Mouse (Mus musculus) cerebellum, adult 2 months (tissue): Measurements from ENCODE around the gene Ypel1. TPM values are rescaled to one million over a fixed set of nuclear protein-coding genes. Genes with fewer than 3 reads are reported as not detected.

Source experiments
- DNase-seq, 2 experiments: peaks; one replicate each; pipeline ENCODE4 v3.0.0; 2021
- H3K27ac ChIP-seq: fragments of 200-500 bp; 2 replicates; pipeline ENCODE4 v1.5.1; 2012; ENCODE audit warnings: low read length, control low read depth, inconsistent platforms; ENCODE audit not compliant: insufficient read depth
- H3K27me3 ChIP-seq: fragments of 200-500 bp; 2 replicates; pipeline ENCODE4 v1.6.1; 2012; ENCODE audit warnings: inconsistent platforms, mild to moderate bottlenecking, low read length, moderate library complexity; ENCODE audit not compliant: control insufficient read depth, insufficient read depth
- H3K4me1 ChIP-seq: fragments of 200-500 bp; 2 replicates; pipeline ENCODE4 v1.6.1; 2011; ENCODE audit warnings: low read length; ENCODE audit not compliant: control insufficient read depth, insufficient read depth
- H3K4me3 ChIP-seq: fragments of 200-500 bp; replicated peaks from 2 replicates; pipeline ENCODE3; 2011; ENCODE audit warnings: mild to moderate bottlenecking, low read depth, low read length, control low read depth; ENCODE audit not compliant: insufficient read depth
- CTCF ChIP-seq: fragments of 200-500 bp; IDR thresholded peaks from 2 replicates; pipeline ENCODE4 v1.5.1; 2011; ENCODE audit warnings: low read depth, mild to moderate bottlenecking, control low read depth, low read length, moderate library complexity, borderline replicate concordance; ENCODE audit not compliant: insufficient read depth
- POLR2A ChIP-seq: fragments of 200-500 bp; IDR thresholded peaks from 2 replicates; pipeline ENCODE4 v1.6.1; 2011; ENCODE audit warnings: low read length, control low read depth, borderline replicate concordance; ENCODE audit not compliant: insufficient read depth
- WGBS: fragments of 180-500 bp; shearing (Covaris S2); methylation state at CpG from one replicate; pipeline ENCODE4 v1.1.7; 2018; 5-methylcytosine and 5-hydroxymethylcytosine counted together
- polyA plus RNA-seq: library from polyadenylated mRNA; depleted of rRNA; stranded (reverse); fragments of >200 nt; gene quantifications from 2 replicates; pipeline ENCODE4 v1.2.3, GENCODE M21; 2012

The Ypel1 gene
- polyA plus RNA-seq, 1 experiment: 2.2 TPM

DNA sequence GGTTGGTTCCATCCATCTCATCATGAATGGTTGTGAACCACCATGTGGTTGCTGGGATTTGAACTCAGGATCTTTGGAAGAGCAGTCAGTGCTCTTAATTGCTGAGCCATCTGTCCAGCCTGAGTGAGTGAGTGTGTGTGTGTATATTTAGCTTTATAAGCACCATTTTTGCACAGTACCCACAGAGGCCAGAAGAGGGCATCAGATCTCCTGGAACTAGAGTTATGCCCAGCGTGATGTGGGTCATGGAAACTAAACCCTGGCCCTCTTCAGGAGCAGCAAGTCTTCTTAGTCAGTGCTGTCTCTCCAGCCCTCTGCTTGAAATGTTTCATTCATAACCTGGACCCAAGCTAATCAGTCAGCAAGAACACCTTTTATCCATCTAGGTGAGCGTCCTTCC is 6.8 kb downstream of the Ypel1 start:
- DNase-seq: no peak
- H3K27me3 ChIP-seq: no peaks in the 10 kb centered on the region
- no peak for TF ChIP-seq CTCF
- H3K27ac ChIP-seq: no peak overlapping the region
- WGBS: 92% methylated on average over 2 of the region's 2 CpGs
- H3K4me1 ChIP-seq: no peaks in the 10 kb centered on the region; the same call in 1 of the 2 replicates
- H3K4me3 ChIP-seq: no peak overlapping the region

DNA sequence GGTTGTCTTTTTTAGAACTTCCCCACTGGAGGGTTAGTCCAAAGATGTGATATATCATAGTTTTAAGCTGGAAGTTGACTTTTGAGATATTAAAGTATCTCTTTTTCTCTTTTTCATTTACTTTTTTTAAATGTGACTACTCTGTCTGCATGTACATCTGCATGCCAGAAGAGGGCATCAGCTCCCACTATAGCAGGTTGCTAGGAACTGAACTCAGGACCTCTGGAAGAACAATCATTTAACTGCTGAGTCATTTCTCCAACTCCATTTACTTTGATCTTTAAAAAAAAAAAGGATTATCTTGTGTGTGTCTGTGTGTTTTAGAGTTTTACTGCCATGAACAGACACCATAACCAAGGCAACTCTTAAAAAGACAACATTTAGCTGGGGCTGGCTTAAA is 7.4 kb downstream of the Ypel1 start:
- H3K4me3 ChIP-seq: no peak overlapping the region
- TF ChIP-seq CTCF: no peak
- TF ChIP-seq POLR2A: no peak
- DNase-seq: no peak
- H3K27ac ChIP-seq: no peak overlapping the region
- no peaks in the 10 kb centered on the region for H3K27me3 ChIP-seq
- no peaks in the 10 kb centered on the region; the same call in 1 of the 2 replicates for H3K4me1 ChIP-seq

- Histone ChIP-seq H3K27ac (no peak overlapping the region), H3K27me3 (no peaks in the 10 kb centered on the region), H3K4me3 (no peak overlapping the region), H3K4me1 (no peaks in the 10 kb centered on the region; the same call in 1 of the 2 replicates)
- no peak for DNase-seq
- 46% methylated on average over 7 of the region's 7 CpGs for WGBS
- no peak for TF ChIP-seq CTCF
- TF ChIP-seq POLR2A: no peak
These were observed 8.6 kb downstream of the Ypel1 start for GRCm38 (mm10) chr16:17078101-17078500.

DNA sequence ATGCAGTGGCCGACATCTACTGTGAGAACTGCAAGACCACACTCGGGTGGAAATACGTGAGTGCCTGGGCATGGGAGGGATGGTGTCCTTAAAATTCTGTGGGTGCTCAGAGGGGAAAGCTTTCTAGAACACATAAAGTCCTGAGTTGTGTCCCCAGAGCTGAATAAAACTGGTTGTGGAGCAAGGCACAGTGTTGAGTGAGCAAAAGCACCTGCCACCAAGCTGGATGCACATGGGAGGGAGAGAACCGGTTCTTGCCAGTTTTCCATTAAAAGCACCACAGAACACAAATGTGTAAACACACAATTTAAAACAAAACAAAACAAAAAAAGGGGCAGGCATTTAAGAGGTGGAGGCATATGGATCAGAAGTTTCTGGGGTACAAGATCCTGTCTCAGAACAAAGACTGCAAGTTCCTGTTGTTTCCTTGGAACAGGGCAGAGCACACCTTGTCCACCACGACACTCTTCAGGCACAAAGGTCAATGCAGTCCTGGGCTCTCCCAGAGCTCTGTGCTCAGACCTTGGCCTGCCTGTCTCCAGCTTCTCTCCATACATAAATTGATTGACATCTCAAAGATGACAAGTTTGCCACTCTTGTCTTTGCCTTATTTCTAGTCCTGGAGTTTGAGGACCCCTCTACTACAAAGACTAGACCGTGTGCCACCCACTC is 12.8 kb downstream of the Ypel1 start:
- Histone ChIP-seq H3K27ac (no peak overlapping the region), H3K4me3 (no peak overlapping the region), H3K27me3 (no peaks in the 10 kb centered on the region), H3K4me1 (no peaks in the 10 kb centered on the region; the same call in 1 of the 2 replicates)
- no peak for DNase-seq
- WGBS: 85% methylated on average over 6 of the region's 6 CpGs
- no peak for TF ChIP-seq POLR2A
- no peak for TF ChIP-seq CTCF

- DNase-seq: no peak
- no peaks in the 10 kb centered on the region for H3K27me3 ChIP-seq
- no peak overlapping the region for H3K27ac ChIP-seq
- WGBS: 91% methylated on average over 4 of the region's 4 CpGs
- H3K4me3 ChIP-seq: no peak overlapping the region
- no peaks in the 10 kb centered on the region; the same call in 1 of the 2 replicates for H3K4me1 ChIP-seq
- TF ChIP-seq CTCF: no peak
- TF ChIP-seq POLR2A: no peak
These were observed 16.1 kb downstream of the Ypel1 start for GRCm38 (mm10) chr16:17085636-17086035.

DNA sequence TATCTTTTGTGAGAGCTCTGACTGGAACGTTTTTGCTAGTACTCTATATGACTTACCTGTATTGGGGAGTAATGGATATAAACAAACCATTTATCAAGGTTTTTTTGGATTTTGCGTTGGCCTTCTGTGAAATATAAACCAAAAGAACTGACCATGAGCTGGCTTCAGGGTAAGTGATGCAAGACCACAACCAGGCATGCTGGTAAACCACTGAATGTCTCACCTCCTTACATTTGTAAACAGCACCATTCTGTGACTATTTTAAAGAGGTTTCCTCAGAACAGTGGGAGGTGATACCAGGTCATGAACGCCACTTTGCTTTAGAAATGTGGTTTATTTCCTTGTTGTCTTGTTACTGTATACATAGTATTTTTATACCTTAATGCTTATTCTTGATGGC is 16.7 kb downstream of the Ypel1 start:
- Histone ChIP-seq H3K27me3 (no peaks in the 10 kb centered on the region), H3K27ac (no peak overlapping the region), H3K4me1 (no peaks in the 10 kb centered on the region; the same call in 1 of the 2 replicates), H3K4me3 (no peak overlapping the region)
- TF ChIP-seq POLR2A: no peak
- no peak for TF ChIP-seq CTCF
- 86% methylated on average over 3 of the region's 3 CpGs for WGBS
- DNase-seq: no peak

GRCm38 (mm10) chr16:17086669-17087193 is 17.2 kb downstream of the Ypel1 start:
- H3K27ac ChIP-seq: no peak overlapping the region
- 53% methylated on average over 13 of the region's 13 CpGs for WGBS

DNA sequence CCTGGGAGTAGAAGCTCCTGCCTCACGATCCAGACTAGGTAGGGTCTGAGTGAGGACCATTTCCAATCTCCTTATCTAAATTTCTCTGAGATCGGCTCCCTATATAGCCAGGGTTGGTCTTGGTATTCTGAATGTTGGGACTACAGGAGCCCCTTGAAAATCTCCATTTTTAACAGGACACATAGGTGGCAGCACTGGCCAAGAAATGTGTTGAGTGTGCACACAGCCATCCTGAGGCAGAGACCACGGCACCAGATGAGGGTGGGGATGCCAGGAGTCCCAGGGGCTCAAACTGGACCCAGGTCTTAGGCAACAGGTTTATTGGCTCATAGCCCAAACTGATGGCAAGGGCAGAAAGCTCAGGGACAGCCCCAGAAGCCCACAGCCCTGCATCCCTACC is 18.9 kb downstream of the Ypel1 start:
- no peaks in the 10 kb centered on the region for H3K27me3 ChIP-seq
- no peak for TF ChIP-seq CTCF
- TF ChIP-seq POLR2A: no peak
- no peak overlapping the region for H3K4me3 ChIP-seq
- no peak overlapping the region for H3K27ac ChIP-seq
- DNase-seq: no peak
- H3K4me1 ChIP-seq: no peaks in the 10 kb centered on the region
- WGBS: 56% methylated on average over 3 of the region's 3 CpGs

More at GRCm38 (mm10) chr16:17086669-17087193, 17.2 kb downstream of the Ypel1 start:
- TF ChIP-seq POLR2A (no peak), CTCF (no peak)
- H3K27me3 ChIP-seq: no peaks in the 10 kb centered on the region
- no peak for DNase-seq
- no peaks in the 10 kb centered on the region for H3K4me1 ChIP-seq
- no peak overlapping the region for H3K4me3 ChIP-seq

DNA sequence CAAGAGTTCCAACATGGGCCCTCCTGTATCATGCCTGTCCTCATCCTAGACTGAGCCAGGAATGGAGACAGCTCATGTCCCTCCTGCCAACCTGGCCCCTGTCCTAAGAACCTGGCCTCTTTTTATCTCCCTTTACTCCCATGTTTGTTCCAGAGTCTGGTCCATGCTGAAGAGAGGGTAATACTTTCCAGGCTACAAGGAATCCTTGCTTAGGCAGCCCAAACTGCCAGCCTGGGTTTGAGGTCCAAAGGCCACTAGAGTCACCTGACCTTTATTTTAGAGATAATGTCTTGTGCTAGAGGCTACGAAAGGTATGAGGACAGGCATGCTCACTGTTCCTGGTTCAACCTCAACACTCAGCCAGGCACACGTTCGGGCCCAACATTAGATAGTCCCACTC is 27.4 kb downstream of the Ypel1 start:
- 96% methylated on average over 3 of the region's 3 CpGs for WGBS
- no peaks in the 10 kb centered on the region for H3K27me3 ChIP-seq
- H3K27ac ChIP-seq: no peak overlapping the region
- H3K4me1 ChIP-seq: no peaks in the 10 kb centered on the region
- DNase-seq: no peak
- no peak overlapping the region for H3K4me3 ChIP-seq
- TF ChIP-seq POLR2A (no peak), CTCF (no peak)
